ENCODE assay signal across 12 mouse cellular contexts in the genomic region with DNA sequence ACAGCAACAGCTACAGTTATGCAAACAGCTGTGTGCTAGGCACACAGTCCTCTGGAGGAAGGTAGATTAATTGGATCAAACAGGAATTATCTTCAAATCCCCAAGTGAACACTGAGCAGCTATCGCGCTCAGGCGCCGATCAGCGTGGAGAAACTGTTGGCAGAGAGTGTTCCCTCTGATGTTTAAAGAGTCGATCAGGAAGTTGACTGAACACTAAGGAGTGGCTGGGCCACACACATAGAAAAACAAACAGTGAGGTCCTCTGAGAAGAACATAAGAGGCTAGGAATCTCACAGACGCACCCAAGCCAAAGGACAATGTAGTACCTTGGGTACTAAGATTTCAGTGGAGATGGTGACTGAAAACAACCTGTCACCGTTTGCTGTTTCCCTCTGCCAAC.
DNase-seq lines count a peak whose midpoint lies in the region; ATAC-seq and TF ChIP-seq lines count a peak whose summit lies in the region.
"Had no signal": no experiment of that assay in that cellular context is flagged by ENCODE, and none has a peak within 500 bp of the region (broad histone marks: within the 10 kb centered on the region; RNA-seq: fewer than 3 reads in every experiment).

No protein-coding gene starts in this region.

- H3K9ac ChIP-seq in heart, postnatal 0 days (replicated peaks; ENCODE audit: low read depth, low read length) = no peak overlapping the region
- no peak overlapping the region for H3K9ac ChIP-seq in intestine, embryonic 14.5 days (ENCODE audit: low read length)

- no peak overlapping the region for H3K4me3 ChIP-seq in heart, postnatal 0 days (ENCODE audit: low read depth, low read length)
- H3K4me3 ChIP-seq in intestine, embryonic 14.5 days (ENCODE audit: low read depth, low read length) = no peak overlapping the region

- H3K9me3 ChIP-seq in heart, postnatal 0 days (replicated peaks; ENCODE audit: control insufficient read depth, low read length) = no peaks in the 10 kb centered on the region
- H3K9me3 ChIP-seq in intestine, embryonic 14.5 days (ENCODE audit: control insufficient read depth, low read length) = no peaks in the 10 kb centered on the region

- H3K27ac ChIP-seq in heart, postnatal 0 days (ENCODE audit: low read depth) = peak overlapping the region; percentile 2; the same call in 1 of the 2 replicates
- peak overlapping the region; percentile 5; the same call in 1 of the 2 replicates for H3K27ac ChIP-seq in intestine, embryonic 14.5 days (ENCODE audit: low read depth)

- H3K4me1 ChIP-seq in heart, postnatal 0 days (ENCODE audit: control insufficient read depth, insufficient read depth) = no peaks in the 10 kb centered on the region
- H3K4me1 ChIP-seq in intestine, embryonic 14.5 days (replicated peaks; ENCODE audit: control insufficient read depth, insufficient read depth, low read length) = peaks cover 15% of the 10 kb centered on the region; the same call in 1 of the 2 replicates

- no peak for ATAC-seq in heart, postnatal 0 days (ENCODE audit: insufficient read depth, low read depth)
- no peak for ATAC-seq in intestine, embryonic 14.5 days (replicated peaks; ENCODE audit: low FRiP score, low TSS enrichment, low read depth)
- ATAC-seq: forebrain, embryonic 14.5 days had no signal

- TF ChIP-seq CTCF in heart, postnatal 0 days (IDR thresholded peaks at IDR 0.05; ENCODE audit: low read depth) = no peak

- WGBS in heart, postnatal 0 days = 34% methylated on average over 8 of the region's 8 CpGs
- 23% methylated on average over 8 of the region's 8 CpGs for WGBS in intestine, embryonic 14.5 days

- TF ChIP-seq EP300 in heart, postnatal 0 days (IDR thresholded peaks at IDR 0.05; ENCODE audit: low read depth) = no peak

- DNase-seq in heart, postnatal 0 days (ENCODE audit: low spot score) = no peak
- no peak for DNase-seq in heart, postnatal 4 days
- DNase-seq in intestine, embryonic 14.5 days (ENCODE audit: low spot score) = no peak
- peak; percentile 72 to 85 for DNase-seq in lung, adult 18-20 months
- peak; percentile 48 to 63 for DNase-seq in lung, postnatal 4 days
- no peak for DNase-seq in spleen, postnatal 4 days (ENCODE audit: low spot score in 2 of 2)
- no peak for DNase-seq in adrenal gland, postnatal 10 days
- DNase-seq: cerebellum, adult 11 months; kidney, postnatal 14 days; layer of hippocampus, postnatal 36 days had no signal

- H3K36me3 ChIP-seq in heart, postnatal 0 days (replicated peaks; ENCODE audit: control insufficient read depth, insufficient read depth, low read length) = no peaks in the 10 kb centered on the region
- H3K36me3 ChIP-seq in intestine, embryonic 14.5 days (ENCODE audit: control insufficient read depth, insufficient read depth, low read length) = peaks cover 28% of the 10 kb centered on the region

- no peak overlapping the region for H3K4me2 ChIP-seq in heart, postnatal 0 days (ENCODE audit: low read depth, low read length)
- no peak overlapping the region for H3K4me2 ChIP-seq in intestine, embryonic 14.5 days (ENCODE audit: low read length)
- H3K4me2 ChIP-seq: midbrain, embryonic 11.5 days had no signal

- H3K27me3 ChIP-seq in heart, postnatal 0 days (ENCODE audit: control insufficient read depth, insufficient read depth, low read length) = no peaks in the 10 kb centered on the region
- no peaks in the 10 kb centered on the region for H3K27me3 ChIP-seq in intestine, embryonic 14.5 days (replicated peaks; ENCODE audit: control insufficient read depth, insufficient read depth, low read length)

Comparison
In these comparisons a context has a peak if more than half of its experiments do, and no peak if none do; other contexts are left out.
1. DNase-seq: peak in lung, adult 18-20 months (2 of 2) and lung, postnatal 4 days (2 of 2); none in heart, postnatal 0 days (single experiment), heart, postnatal 4 days (single experiment), intestine, embryonic 14.5 days (single experiment), spleen, postnatal 4 days (0 of 2) and adrenal gland, postnatal 10 days (single experiment).